Mouse (Mus musculus): ENCODE measurements around the gene Ctnnal1. TPM values are rescaled to one million over a fixed set of nuclear protein-coding genes. Genes with fewer than 3 reads are reported as not detected.

Ctnnal1 gene
- total and polyA plus RNA-seq, 3 experiments, result 3.3 to 5.2 (median 4.2) TPM

- in situ Hi-C loops (cut with MboI; ENCODE audit: low pct_ligation_motif_present, low pct_unique_long_range_greater_than_20kb, low sequenced_read_pairs), result no loop called here
- Histone ChIP-seq H3K4me3 (replicated peaks in 1 of 3; ENCODE audit: low read depth in 2 of 3, low read length in 2 of 3, poor library complexity in 1 of 3) (no peak overlapping the region), H3K79me2 (replicated peaks; ENCODE audit: control insufficient read depth, extremely low read depth, insufficient read depth, poor library complexity, severe bottlenecking) (no peaks in the 10 kb centered on the region), H3K4me2 (ENCODE audit: insufficient read depth, low read depth, poor library complexity, severe bottlenecking) (no peak overlapping the region), H3K27me3 (replicated peaks) (no peaks in the 10 kb centered on the region), H3K27ac (ENCODE audit: insufficient read depth, low read depth) (no peak overlapping the region), H3K9me3 (replicated peaks; ENCODE audit: low read length) (peaks cover 2% of the 10 kb centered on the region), H3K36me3 (replicated peaks in 1 of 2; ENCODE audit: control insufficient read depth in 1 of 2, insufficient read depth in 1 of 2, low read length in 1 of 2) (peaks cover 2 to 15% of the 10 kb centered on the region in 2 experiments), H3K9ac (ENCODE audit: insufficient read depth, low read depth) (no peak overlapping the region), H3K4me1 (ENCODE audit: control insufficient read depth in 1 of 2, insufficient read depth in 2 of 2) (no peaks in the 10 kb centered on the region)
- dilution Hi-C loops (cut with MboI; ENCODE audit: extremely low pct_ligation_motif_present, extremely low pct_unique_long_range_greater_than_20kb, low sequenced_read_pairs), result no loop called here
- TF ChIP-seq USF2 (conservative IDR thresholded peaks at IDR 0.05; ENCODE audit: low read depth, low read length), result no peak
- no peak for TF ChIP-seq RAD21 (IDR thresholded peaks at IDR 0.05; ENCODE audit: low read depth, low read length)
- TF ChIP-seq ZKSCAN1 (IDR thresholded peaks at IDR 0.05; ENCODE audit: borderline replicate concordance, low read depth, low read length), result no peak
- TF ChIP-seq MAX (IDR thresholded peaks at IDR 0.05; ENCODE audit: low read length), result no peak
- TF ChIP-seq HCFC1 (IDR thresholded peaks at IDR 0.05; ENCODE audit: low read depth, low read length), result no peak
- TF ChIP-seq IRF4 (IDR thresholded peaks at IDR 0.05; ENCODE audit: low read depth, low read length), result no peak
- DNase-seq (ENCODE audit: extremely low read depth), result no peak
Observed at GRCm38 (mm10) chr4:56840297-56840696, 24.7 kb downstream of the Ctnnal1 start.

GRCm38 (mm10) chr4:56837661-56838060 is 27.3 kb downstream of the Ctnnal1 start:
- no peak overlapping the region for H3K27ac ChIP-seq (ENCODE audit: insufficient read depth, low read depth)
- H3K4me3 ChIP-seq (replicated peaks in 1 of 3; ENCODE audit: low read depth in 2 of 3, low read length in 2 of 3, poor library complexity in 1 of 3), result no peak overlapping the region
- TF ChIP-seq PAX5 (IDR thresholded peaks at IDR 0.05; ENCODE audit: low read length) (no peak), CHD2 (IDR thresholded peaks at IDR 0.05; ENCODE audit: low read length) (no peak), HCFC1 (IDR thresholded peaks at IDR 0.05; ENCODE audit: low read depth, low read length) (no peak), E2F4 (IDR thresholded peaks at IDR 0.05; ENCODE audit: insufficient replicate concordance, low read depth, low read length) (no peak), MAFK (IDR thresholded peaks at IDR 0.05; ENCODE audit: insufficient replicate concordance, low read length) (no peak), GABPA (IDR thresholded peaks at IDR 0.05; ENCODE audit: insufficient replicate concordance, low read depth, low read length) (no peak), ZC3H11A (IDR thresholded peaks at IDR 0.05; ENCODE audit: low read depth, low read length) (no peak), TBP (conservative IDR thresholded peaks at IDR 0.05; ENCODE audit: low read depth, low read length) (no peak), ZKSCAN1 (IDR thresholded peaks at IDR 0.05; ENCODE audit: borderline replicate concordance, low read depth, low read length) (no peak), MAZ (IDR thresholded peaks at IDR 0.05; ENCODE audit: low read depth, low read length) (no peak), CHD1 (IDR thresholded peaks at IDR 0.05; ENCODE audit: low read depth, low read length) (no peak), NRF1 (IDR thresholded peaks at IDR 0.05; ENCODE audit: low read depth, low read length) (no peak), MAX (IDR thresholded peaks at IDR 0.05; ENCODE audit: low read length) (no peak), TCF12 (IDR thresholded peaks at IDR 0.05; ENCODE audit: low read depth, low read length) (no peak), IRF4 (IDR thresholded peaks at IDR 0.05; ENCODE audit: low read depth, low read length) (no peak), ZMIZ1 (IDR thresholded peaks at IDR 0.05; ENCODE audit: low read depth, low read length) (no peak), SIN3A (IDR thresholded peaks at IDR 0.05; ENCODE audit: low read length) (no peak), SMC3 (IDR thresholded peaks at IDR 0.05; ENCODE audit: low read depth, low read length) (no peak), EP300 (IDR thresholded peaks at IDR 0.05; ENCODE audit: low read length) (no peak), RAD21 (IDR thresholded peaks at IDR 0.05; ENCODE audit: low read depth, low read length) (no peak)
- dilution Hi-C loops (cut with MboI; ENCODE audit: extremely low pct_ligation_motif_present, extremely low pct_unique_long_range_greater_than_20kb, low sequenced_read_pairs) (no loop called here), in situ Hi-C loops (cut with MboI; ENCODE audit: low pct_ligation_motif_present, low pct_unique_long_range_greater_than_20kb, low sequenced_read_pairs) (no loop called here)
- no peaks in the 10 kb centered on the region for H3K9me3 ChIP-seq (replicated peaks; ENCODE audit: low read length)
- H3K27me3 ChIP-seq (replicated peaks), result no peaks in the 10 kb centered on the region
- H3K36me3 ChIP-seq (replicated peaks in 1 of 2; ENCODE audit: control insufficient read depth in 1 of 2, insufficient read depth in 1 of 2, low read length in 1 of 2), result peaks cover 0 to 18% of the 10 kb centered on the region in 2 experiments
- H3K4me1 ChIP-seq (ENCODE audit: control insufficient read depth in 1 of 2, insufficient read depth in 2 of 2), result no peaks in the 10 kb centered on the region
- DNase-seq (ENCODE audit: extremely low read depth), result no peak
- H3K79me2 ChIP-seq (replicated peaks; ENCODE audit: control insufficient read depth, extremely low read depth, insufficient read depth, poor library complexity, severe bottlenecking), result no peaks in the 10 kb centered on the region
- no peak overlapping the region for H3K9ac ChIP-seq (ENCODE audit: insufficient read depth, low read depth)
- H3K4me2 ChIP-seq (ENCODE audit: insufficient read depth, low read depth, poor library complexity, severe bottlenecking), result no peak overlapping the region
